Mouse (Mus musculus) adrenal gland, postnatal 10 days (tissue): ENCODE measurements around the gene BC048403. TPM values are rescaled to one million over a fixed set of nuclear protein-coding genes. Genes with fewer than 3 reads are reported as not detected.

ENCODE experiments used
- DNase-seq: peaks from one replicate; pipeline ENCODE4 v3.0.0; 2021; ENCODE audit warnings: mixed read lengths
- total RNA-seq, 2 experiments: library from RNA; stranded (reverse); gene quantifications; 2 replicates each; pipeline ENCODE4 v1.2.3; 2021

The BC048403 gene
- total RNA-seq, 2 experiments from 2014 or later: 7.0 to 7.6 TPM

DNA sequence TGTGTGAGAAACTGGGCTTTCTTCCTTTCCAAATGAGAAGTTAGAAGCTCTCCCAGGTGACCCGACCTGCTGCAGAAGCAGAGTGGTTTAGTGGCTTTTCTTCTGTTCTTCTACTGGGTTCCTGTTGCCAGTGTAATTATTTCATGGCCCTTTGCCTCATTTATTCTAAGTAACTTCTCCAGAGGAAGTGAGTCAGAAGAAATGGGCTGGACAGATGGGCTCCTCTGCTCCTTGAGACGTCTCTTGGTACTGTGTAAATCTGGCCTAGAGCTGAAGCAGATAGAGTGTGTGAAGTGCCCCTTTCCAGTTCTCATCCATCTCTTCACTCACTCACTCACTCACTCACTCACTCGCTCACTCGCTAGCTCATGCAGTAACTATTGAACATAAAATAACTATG lies 16.9 kb downstream of the BC048403 start:
- DNase-seq: no peak

DNA sequence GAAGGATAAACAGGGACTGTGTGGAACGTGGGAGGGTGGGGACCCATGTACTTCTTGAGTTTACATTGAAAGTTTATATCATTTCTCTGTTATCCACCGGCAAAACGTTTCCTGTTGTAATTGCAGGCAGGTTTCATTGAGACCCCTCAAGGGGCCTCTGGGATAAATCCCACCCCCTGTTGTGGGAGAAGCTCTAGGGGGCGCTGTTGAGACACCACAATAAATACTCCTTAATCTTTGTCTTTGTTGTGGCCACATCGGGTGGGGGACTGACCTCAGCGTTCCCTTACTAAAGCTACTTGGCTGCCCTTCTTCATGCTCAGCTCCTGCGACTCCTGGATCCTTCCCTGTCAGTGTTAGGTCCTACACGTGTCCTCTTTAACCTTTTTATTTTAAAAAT lies 19.4 kb downstream of the BC048403 start:
- no peak for DNase-seq

DNA sequence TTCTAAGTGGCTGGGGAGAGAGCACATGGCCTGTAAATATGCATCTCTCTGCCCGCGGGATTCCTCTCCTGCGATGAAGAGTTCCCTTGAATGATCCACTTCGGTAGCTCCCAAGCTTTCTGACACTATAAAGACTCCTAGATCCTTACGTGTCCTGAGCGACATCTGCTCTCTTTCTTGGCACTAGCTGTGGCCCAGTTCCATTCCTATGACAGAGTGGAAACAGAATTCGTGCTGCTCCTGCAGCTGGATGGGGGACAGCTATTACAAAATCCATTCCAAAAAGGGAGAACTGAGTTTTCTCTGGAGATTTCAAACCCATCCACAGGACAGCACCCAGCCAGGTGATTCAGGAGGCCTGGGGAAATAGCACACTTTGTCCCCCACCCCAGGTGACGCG lies 22.4 kb downstream of the BC048403 start:
- no peak for DNase-seq

DNA sequence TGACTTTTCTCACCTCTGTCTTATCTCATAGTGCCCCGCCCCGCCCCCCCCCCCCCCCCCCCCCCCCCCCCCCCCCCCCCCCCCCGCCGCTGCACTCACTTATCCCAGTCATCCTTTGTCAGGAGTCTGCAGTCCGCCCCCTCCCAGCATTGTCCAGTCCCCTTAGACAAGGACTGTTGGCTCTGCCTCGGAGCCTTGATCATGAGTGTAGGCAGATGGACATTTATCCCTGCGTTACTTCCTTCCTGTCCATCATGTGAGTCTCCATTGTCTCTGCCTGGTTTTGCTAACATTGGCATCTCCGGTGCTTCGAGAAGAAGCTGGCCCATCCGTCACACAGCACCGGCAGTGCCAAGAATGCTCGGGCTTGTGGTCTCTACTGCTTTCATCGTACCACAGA lies 23.5 kb downstream of the BC048403 start:
- DNase-seq: no peak

DNA sequence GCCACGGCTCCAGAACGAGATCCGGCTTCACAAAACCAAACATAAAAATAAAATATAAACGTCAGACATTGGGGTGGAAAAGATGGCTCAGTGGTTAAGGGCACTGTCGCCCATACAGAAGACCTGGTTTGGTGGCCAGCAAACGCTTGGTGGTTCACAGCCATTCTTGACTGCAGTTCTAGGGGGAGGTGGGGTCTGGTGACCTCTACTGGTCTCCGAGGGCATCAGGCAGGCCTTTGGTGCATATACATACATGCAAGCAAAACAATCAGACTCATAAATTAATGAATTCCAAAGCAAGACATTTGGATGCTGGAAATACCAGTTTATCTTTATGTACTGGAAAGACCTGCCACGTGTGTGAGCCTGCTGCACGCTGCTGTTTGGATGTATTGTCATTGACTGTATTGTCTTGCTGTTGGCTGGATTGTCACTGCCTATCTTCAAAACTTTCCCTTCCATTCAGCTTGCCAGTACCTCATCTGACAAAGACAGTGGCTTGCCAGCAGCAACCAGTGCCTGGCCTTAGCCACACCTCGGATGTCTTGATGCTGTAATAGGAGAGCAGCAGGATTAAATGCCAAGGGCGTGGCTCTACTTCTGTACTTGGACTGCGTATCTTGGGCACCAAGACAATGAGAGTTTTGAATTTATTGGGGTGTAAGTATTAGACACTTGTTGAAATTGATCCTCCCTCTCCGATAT lies 24.9 kb downstream of the BC048403 start:
- DNase-seq: no peak

DNA sequence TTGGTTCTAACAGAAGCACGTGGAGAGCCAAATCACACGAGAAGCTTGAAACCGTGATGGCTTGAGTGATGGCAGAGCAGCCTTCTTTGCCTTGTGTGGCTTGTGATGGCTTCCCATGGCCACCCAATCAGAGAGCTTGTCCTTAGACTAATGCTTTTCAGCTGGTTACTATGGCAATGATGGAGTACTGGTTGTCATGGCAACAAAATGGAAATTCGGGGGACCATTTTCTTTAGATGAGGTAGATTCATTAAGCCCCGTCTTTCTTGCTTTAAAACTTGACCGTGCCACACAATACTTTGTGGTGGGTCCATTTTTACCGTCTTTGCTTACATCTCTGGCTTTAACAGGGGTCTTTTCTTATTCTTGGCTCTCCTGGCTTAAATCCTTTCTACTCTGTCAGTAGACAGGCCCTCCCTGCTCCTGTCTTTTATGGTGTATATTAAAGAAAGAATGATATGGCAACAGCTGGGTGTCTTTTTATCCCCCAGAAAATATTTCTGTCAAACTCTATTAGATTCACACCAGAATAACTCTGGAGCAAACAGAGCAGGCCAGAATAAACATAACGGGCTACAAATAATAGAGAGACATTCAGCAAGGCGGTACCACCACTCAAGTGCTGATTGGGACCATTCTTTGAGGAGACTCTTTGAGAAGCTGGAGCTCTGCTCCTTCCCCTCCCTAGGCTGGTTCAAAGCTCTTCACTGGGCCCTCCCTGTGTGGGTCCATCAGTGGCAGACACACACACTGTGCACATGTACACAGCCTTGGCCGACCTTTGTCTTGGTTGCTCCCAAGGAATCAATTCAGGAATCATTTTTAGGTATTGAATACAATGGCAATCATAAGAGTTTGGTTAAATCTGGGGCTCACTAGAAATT lies 25.7 kb downstream of the BC048403 start:
- DNase-seq: no peak

DNA sequence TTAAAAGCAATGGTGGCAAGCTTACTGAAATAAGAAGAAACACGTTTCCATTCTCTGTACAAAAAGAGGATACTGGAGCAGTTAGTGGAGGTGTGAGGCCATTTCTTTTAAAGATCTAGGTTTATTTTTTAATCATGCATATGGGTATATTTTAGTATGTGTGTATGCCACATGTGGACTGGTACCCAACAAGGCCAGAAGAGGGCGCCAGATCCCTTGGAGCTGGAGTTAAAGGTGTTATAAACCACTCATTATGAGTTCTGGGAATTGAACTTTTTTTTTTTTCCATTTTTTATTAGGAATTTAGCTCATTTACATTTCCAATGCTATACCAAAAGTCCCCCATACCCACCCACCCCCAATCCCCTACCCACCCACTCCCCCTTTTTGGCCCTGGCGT lies 27.6 kb downstream of the BC048403 start:
- peak; percentile 47 for DNase-seq

DNA sequence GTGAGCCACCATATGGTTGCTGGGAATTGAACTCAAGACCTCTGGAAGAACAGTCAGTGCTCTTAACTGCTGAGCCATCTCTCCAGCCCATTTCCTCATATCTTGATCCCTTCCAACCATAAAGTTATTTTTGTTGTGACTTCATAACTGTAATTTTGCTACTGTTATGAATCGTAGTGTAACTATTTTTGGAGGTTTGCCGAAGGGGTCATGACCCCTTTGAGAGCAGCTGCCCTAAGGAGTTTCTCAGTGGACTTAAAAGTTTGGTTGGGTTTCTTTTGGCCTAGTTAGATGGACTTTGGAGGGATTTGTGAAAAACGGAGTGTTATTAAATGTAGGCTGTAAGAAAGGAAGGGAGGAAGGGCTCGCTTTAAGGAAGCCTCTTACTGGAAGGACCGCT lies 30.0 kb downstream of the BC048403 start:
- no peak for DNase-seq

DNA sequence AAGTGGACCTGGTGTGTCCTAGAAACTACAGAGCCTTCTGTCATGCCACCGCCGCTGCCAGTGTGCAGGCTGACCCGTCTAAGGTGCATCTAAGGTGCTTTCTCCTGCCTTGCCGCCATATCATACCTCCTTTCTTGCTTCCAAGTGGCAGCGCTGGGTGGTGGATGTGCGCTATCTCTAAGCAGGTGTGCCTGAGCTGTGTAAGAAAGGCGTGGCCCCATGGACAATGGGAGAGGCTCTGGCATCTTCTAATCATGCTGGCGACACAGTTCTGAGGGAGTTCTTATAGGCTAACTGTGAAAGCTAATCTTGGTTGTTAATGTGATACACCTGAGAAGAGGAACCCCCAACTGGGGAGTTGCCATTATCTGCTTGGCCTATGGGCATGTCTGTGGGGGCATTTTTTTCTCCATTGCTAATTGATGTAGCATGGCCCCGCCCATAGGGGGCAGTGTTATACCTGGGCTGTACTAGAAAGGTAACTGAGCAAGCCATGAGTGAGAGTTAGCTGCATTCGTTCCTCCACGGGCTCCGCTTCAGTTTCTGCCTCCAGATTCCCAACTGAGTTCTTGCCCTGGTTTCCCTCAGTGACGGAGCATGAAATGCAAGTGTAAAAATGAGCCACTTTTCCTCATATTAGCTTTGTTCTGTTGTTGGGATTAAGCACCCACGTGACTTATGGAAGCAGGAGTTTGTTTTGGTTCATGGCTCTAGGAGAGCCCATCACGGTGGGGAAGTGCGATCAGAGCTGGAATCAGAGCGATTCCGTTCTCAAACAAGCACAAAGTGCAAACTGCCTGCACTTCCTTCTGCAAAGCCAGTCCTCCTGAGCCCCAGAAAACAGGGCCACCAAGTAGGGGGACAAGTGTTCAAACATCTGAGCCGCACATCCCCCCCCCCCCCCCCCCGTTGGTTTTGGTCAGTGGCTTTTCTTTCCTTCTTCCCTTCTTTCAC lies 31.2 kb downstream of the BC048403 start:
- peak; percentile 52 for DNase-seq

DNA sequence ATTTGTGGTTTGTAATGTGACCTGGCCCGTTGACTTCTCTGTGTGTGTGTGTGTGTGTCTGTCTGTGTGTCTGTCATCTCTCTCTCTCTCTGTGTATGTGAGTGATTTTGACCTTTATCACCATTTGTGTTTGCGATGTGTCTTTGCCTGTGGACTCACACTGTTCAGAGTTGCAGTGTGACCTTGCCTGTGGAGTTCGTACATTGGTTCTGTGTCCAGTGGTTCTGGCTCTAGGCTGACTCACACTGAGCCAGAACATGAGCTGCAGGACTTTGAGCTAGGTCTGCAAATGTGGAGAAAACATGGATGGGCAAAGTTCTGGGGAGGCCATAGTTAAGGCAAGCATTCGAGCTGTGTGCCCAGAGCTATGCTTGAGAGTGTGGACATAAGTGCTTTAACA lies 34.1 kb downstream of the BC048403 start:
- no peak for DNase-seq

DNA sequence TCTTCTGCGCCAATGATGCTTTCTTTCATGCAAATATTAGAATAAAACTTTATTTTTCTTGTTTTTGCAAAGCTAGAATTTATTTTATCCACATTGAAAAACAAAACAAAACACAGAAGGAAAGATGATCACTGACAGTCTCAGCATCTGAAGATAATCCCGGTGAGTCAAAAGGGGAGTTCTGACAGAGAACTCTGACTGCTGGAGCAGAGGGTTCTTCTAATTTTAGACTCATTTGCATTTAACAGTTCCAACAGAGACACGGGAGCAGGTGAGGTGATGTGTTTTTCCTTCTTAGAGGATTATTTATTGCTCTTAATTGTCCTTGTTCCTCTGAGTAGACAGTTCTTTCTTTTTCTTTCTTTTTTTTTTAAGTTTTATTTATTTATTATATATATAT lies 36.3 kb downstream of the BC048403 start:
- DNase-seq: no peak

DNA sequence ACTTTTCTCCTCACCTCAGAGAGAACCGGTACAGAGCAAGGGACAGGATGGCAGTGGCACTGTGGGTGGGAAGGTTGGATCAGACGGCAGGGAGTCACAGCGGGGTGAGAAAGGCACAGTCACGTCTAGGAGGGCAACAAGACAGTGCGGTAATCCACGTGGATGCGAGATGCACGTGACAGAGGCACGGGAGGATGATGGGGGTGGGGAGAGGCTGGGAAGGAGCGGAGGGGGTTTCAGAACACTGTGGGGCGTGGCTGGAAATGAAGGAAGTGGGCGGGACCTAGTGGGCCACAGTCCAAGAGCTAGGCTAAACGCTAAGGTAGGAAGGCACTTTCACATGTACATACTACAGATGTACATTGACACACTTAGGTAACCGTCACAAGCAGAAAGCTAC lies 41.4 kb downstream of the BC048403 start:
- DNase-seq: peak; percentile 12

DNA sequence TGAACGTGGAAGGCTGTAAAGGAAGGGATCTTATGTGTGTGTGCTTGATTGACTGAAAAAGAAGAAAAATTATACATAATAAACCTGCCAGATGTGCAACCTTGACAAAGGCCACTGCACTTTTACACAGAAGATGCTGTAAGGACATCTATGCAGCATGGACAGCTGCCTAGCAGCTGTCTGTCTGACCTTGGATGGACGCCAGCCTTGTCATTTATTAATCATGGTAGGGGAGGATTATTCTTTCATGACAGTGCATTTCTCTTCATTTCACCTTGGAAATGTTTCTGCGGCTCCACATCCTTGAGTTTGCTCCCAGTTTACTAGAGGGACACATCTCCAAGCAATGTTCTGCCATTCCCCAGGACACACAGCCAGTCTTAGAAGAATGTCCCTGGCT lies 48.8 kb downstream of the BC048403 start:
- peak; percentile 74 for DNase-seq

DNA sequence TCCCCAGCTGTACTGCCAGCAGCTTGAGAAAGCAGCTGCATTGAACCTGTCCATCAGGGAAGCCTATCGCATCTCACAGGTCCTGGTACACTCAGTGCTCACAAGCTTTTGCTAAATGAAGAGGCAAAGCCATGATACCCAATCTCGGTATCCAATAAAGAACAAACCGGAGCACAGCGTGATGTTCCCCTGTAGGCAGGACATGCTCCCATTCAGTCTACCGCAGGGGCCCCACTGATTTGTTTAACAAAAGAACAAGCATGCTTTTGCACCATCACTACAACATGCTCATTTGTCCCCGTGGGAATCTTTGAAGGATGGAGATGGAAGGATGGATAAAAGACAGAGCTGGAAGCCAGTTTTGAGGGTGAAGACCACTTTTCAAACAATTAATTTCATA lies 50.3 kb downstream of the BC048403 start:
- DNase-seq: no peak

DNA sequence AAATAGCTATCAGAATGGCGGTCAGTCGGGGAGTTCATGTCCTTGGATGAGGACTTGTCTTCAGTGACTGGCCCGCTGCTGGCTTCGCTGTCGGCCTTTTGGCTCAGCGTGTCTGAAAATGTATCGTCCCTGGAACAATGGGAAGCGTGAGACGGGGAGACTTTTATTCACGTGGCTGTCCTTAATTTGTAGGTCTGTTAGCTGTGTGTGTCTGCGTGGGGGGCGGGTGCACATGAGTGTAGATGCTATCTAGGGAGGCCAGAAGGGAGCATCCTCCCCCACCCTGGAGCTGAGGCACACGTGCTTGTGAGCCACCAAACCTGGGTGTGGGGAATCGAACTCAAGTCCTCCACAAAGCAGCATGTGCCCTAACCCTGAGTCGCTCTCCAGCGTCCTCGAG lies 52.9 kb downstream of the BC048403 start:
- DNase-seq: no peak

DNA sequence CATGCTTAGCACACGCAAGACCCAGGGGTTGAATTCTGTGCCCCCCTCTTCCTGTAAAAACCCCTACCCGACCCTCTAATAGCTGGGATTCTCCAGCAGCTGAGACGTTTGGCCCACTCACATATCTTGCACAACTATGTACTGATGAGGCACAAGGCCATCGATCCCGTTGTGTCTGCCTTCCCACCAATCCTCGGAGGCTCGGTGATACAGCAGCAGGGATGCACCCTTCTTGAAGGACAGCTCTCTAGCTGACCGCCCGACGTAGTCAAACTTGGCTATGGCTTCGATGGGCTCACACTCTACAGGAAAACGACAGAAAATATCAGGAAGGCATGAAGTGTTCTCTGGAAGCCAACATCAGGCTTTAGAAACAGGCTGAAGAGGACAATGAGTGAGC lies 54.7 kb downstream of the BC048403 start:
- DNase-seq: no peak

DNA sequence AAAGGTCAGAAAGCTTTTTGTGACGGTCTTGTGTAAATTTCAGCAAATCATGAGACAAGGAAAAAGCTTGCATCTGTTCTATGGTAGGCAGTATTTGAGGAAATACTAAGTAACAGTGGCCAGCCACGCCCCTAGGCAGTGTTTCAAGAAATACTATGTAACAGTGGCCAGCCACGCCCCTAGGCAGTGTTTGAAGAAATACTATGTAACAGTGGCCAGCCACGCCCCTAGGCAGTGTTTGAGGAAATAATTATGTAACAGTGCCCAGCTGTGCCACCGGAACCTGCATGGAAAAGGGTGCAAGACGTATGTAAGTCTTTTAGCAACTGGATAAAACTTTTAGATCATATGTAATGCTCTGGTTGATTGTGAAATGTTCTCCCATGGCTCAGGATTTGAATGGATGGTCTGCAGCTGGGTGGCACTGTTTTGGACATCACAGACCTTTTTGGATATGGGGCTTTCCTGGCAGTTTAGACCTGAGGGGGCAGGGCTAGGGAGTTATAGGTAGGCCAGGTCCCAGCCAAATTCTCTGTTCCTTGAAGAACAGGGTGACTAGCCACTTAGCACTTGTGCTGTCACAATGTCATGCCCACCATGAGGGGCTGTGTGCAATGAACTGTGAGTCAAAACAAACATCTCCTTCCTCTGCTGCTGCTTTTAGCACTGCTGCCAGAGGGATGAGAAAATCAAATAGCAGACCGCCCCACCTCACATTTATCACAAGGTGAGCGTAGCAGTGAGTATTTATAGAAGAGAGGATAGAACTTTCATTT lies 56.5 kb downstream of the BC048403 start:
- DNase-seq: peak; percentile 50

DNA sequence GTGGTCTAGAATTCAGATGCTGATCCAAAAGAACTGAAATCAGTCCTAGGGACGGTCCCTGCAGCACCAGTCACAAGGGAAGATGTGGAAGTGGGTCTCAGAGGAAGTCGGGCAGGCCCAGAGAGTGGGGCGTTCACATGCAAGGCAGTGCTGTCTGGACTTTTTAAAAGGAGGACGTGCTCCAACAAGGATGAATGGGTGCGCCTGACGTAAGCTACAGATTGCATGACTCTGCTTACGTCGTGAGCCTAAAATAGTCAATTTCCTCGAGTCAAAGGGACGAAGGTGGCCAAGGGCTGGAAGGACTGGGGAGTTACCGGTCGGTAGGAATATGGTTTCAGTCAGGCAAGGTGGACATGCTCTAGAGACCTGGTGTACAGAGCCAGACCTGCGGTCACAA lies 60.3 kb downstream of the BC048403 start:
- no peak for DNase-seq
